Mouse (Mus musculus) stomach, embryonic 15.5 days (tissue): ENCODE data around the gene Galnt10. TPM values are rescaled to one million over a fixed set of nuclear protein-coding genes. Genes with fewer than 3 reads are reported as not detected.
A peak's percentile ranks its signal among the peaks of the same experiment; 100 is the strongest.

ENCODE experiments used
- ATAC-seq: fragments of 200-750 bp; cut with Nextera tagmentation; 2 replicates; pipeline ENCODE4 v1.8.0; 2017; ENCODE audit warnings: low read depth, moderate number of reproducible peaks, moderate TSS enrichment; ENCODE audit not compliant: insufficient read depth, low FRiP score
- H3K27ac ChIP-seq: fragments of 300-500 bp; sonication (generic); 2 replicates; pipeline ENCODE4 v1.5.1; 2015; ENCODE audit warnings: mild to moderate bottlenecking, inconsistent platforms
- H3K27me3 ChIP-seq: fragments of 300-500 bp; sonication (generic); replicated peaks from 2 replicates; pipeline ENCODE4 v1.6.1; 2015; ENCODE audit warnings: inconsistent platforms
- H3K36me3 ChIP-seq: fragments of 300-500 bp; sonication (generic); 2 replicates; pipeline ENCODE4 v1.6.1; 2015; ENCODE audit warnings: inconsistent platforms
- H3K4me1 ChIP-seq: fragments of 300-500 bp; sonication (generic); 2 replicates; pipeline ENCODE4 v1.6.1; 2015; ENCODE audit warnings: inconsistent platforms
- H3K4me2 ChIP-seq: fragments of 300-500 bp; sonication (generic); 2 replicates; pipeline ENCODE4 v1.6.1; 2015; ENCODE audit warnings: mild to moderate bottlenecking, inconsistent platforms
- H3K4me3 ChIP-seq: fragments of 300-500 bp; sonication (generic); replicated peaks from 2 replicates; pipeline ENCODE4 v1.5.1; 2015; ENCODE audit warnings: inconsistent platforms
- H3K9ac ChIP-seq: fragments of 300-500 bp; sonication (generic); 2 replicates; pipeline ENCODE4 v1.6.1; 2015; ENCODE audit warnings: inconsistent platforms
- H3K9me3 ChIP-seq: fragments of 300-500 bp; sonication (generic); 2 replicates; pipeline ENCODE4 v1.6.1; 2016; ENCODE audit warnings: inconsistent platforms
- WGBS: fragments of 180-500 bp; shearing (Covaris S2); methylation state at CpG from one replicate; pipeline ENCODE4 v1.1.7; 2015; 5-methylcytosine and 5-hydroxymethylcytosine counted together
- polyA plus RNA-seq: library from polyadenylated mRNA; unstranded; fragments of >200 nt; fragmentation: Nextera tagmentation; extraction: Ambion mirVana; gene quantifications from 2 replicates; pipeline ENCODE4 v1.2.1, GENCODE M21; 2015

Galnt10 gene
- polyA plus RNA-seq, 1 experiment from 2014 or later, result 19.8 TPM

- Histone ChIP-seq H3K27me3 (no peaks in the 10 kb centered on the region; the same call in 1 of the 2 replicates), H3K27ac (no peak overlapping the region), H3K9ac (no peak overlapping the region), H3K9me3 (no peaks in the 10 kb centered on the region), H3K4me2 (no peak overlapping the region), H3K36me3 (no peaks in the 10 kb centered on the region), H3K4me1 (no peaks in the 10 kb centered on the region), H3K4me3 (no peak overlapping the region)
- 32% methylated on average over 15 of the region's 15 CpGs for whole genome bisulfite sequencing
- no peak for ATAC-seq
Measured at GRCm38 (mm10) chr11:57617526-57618264, 27.5 kb upstream of the Galnt10 start.

- Histone ChIP-seq H3K36me3 (no peaks in the 10 kb centered on the region), H3K9me3 (no peaks in the 10 kb centered on the region), H3K9ac (no peak overlapping the region), H3K4me1 (no peaks in the 10 kb centered on the region), H3K27ac (no peak overlapping the region), H3K4me2 (no peak overlapping the region), H3K27me3 (no peaks in the 10 kb centered on the region; the same call in 1 of the 2 replicates), H3K4me3 (no peak overlapping the region)
- no peak for ATAC-seq
- WGBS, result 77% methylated on average over 3 of the region's 3 CpGs
Measured at GRCm38 (mm10) chr11:57621472-57621871, 23.8 kb upstream of the Galnt10 start.

- Histone ChIP-seq H3K4me1 (no peaks in the 10 kb centered on the region), H3K9me3 (no peaks in the 10 kb centered on the region), H3K27ac (no peak overlapping the region), H3K4me3 (no peak overlapping the region), H3K36me3 (no peaks in the 10 kb centered on the region), H3K9ac (no peak overlapping the region), H3K4me2 (no peak overlapping the region), H3K27me3 (no peaks in the 10 kb centered on the region; the same call in 1 of the 2 replicates)
- ATAC-seq, result no peak
Measured at GRCm38 (mm10) chr11:57621876-57622275, 23.4 kb upstream of the Galnt10 start.

- no peaks in the 10 kb centered on the region for H3K9me3 ChIP-seq
- H3K9ac ChIP-seq, result no peak overlapping the region
Measured at GRCm38 (mm10) chr11:57624490-57624893, 20.8 kb upstream of the Galnt10 start.

GRCm38 (mm10) chr11:57625465-57625864 lies 19.8 kb upstream of the Galnt10 start:
- Histone ChIP-seq H3K4me3 (no peak overlapping the region), H3K27me3 (no peaks in the 10 kb centered on the region), H3K4me2 (no peak overlapping the region), H3K9me3 (no peaks in the 10 kb centered on the region), H3K36me3 (no peaks in the 10 kb centered on the region), H3K9ac (no peak overlapping the region), H3K27ac (no peak overlapping the region), H3K4me1 (0 out of 2 replicates have a peak, but pooled peaks cover 3% of the 10 kb centered on the region)
- ATAC-seq, result no peak

More at GRCm38 (mm10) chr11:57624490-57624893, 20.8 kb upstream of the Galnt10 start:
- no peaks in the 10 kb centered on the region for H3K27me3 ChIP-seq
- no peak overlapping the region for H3K4me3 ChIP-seq
- peak; percentile 86 for ATAC-seq
- no peaks in the 10 kb centered on the region for H3K36me3 ChIP-seq
- H3K4me1 ChIP-seq, result 0 out of 2 replicates have a peak, but pooled peaks cover 3% of the 10 kb centered on the region
- 54% methylated on average over 5 of the region's 5 CpGs for WGBS
- H3K27ac ChIP-seq, result no peak overlapping the region
- H3K4me2 ChIP-seq, result no peak overlapping the region

GRCm38 (mm10) chr11:57627086-57627735 lies 18.0 kb upstream of the Galnt10 start:
- ATAC-seq, result 0 out of 2 replicates have a peak, but pooled peaks have one; percentile 18

GRCm38 (mm10) chr11:57631805-57632485 lies 13.3 kb upstream of the Galnt10 start:
- Histone ChIP-seq H3K9ac (no peak overlapping the region), H3K9me3 (no peaks in the 10 kb centered on the region), H3K27ac (no peak overlapping the region), H3K4me2 (no peak overlapping the region), H3K36me3 (no peaks in the 10 kb centered on the region), H3K4me1 (peaks cover 8% of the 10 kb centered on the region; the same call in 1 of the 2 replicates), H3K27me3 (0 out of 2 replicates have a peak, but pooled peaks cover 2% of the 10 kb centered on the region), H3K4me3 (no peak overlapping the region)
- WGBS, result 73% methylated on average over 7 of the region's 7 CpGs
- 0 out of 2 replicates have a peak, but pooled peaks have one; percentile 7 for ATAC-seq

More at GRCm38 (mm10) chr11:57627086-57627735, 18.0 kb upstream of the Galnt10 start:
- Histone ChIP-seq H3K4me1 (peaks cover 8% of the 10 kb centered on the region; the same call in 1 of the 2 replicates), H3K36me3 (no peaks in the 10 kb centered on the region), H3K9me3 (no peaks in the 10 kb centered on the region), H3K27ac (no peak overlapping the region), H3K4me3 (no peak overlapping the region), H3K27me3 (no peaks in the 10 kb centered on the region), H3K9ac (no peak overlapping the region), H3K4me2 (no peak overlapping the region)
- WGBS, result 44% methylated on average over 9 of the region's 9 CpGs

- Histone ChIP-seq H3K4me1 (peaks cover 5% of the 10 kb centered on the region; the same call in 1 of the 2 replicates), H3K27me3 (0 out of 2 replicates have a peak, but pooled peaks cover 2% of the 10 kb centered on the region), H3K4me3 (no peak overlapping the region), H3K9ac (no peak overlapping the region), H3K9me3 (no peaks in the 10 kb centered on the region), H3K36me3 (no peaks in the 10 kb centered on the region), H3K27ac (no peak overlapping the region), H3K4me2 (no peak overlapping the region)
- 98% methylated on average over 2 of the region's 2 CpGs for WGBS
- no peak for ATAC-seq
Measured at GRCm38 (mm10) chr11:57633006-57633405, 12.2 kb upstream of the Galnt10 start.

- H3K9ac ChIP-seq, result no peak overlapping the region
- H3K36me3 ChIP-seq, result no peaks in the 10 kb centered on the region
- 0 out of 2 replicates have a peak, but pooled peaks cover 2% of the 10 kb centered on the region for H3K27me3 ChIP-seq
- peaks cover 5% of the 10 kb centered on the region; the same call in 1 of the 2 replicates for H3K4me1 ChIP-seq
- no peak for ATAC-seq
- H3K4me3 ChIP-seq, result no peak overlapping the region
- no peak overlapping the region for H3K27ac ChIP-seq
- no peak overlapping the region for H3K4me2 ChIP-seq
- no peaks in the 10 kb centered on the region for H3K9me3 ChIP-seq
- 56% methylated on average over 6 of the region's 6 CpGs for WGBS
Measured at GRCm38 (mm10) chr11:57633975-57634585, 11.2 kb upstream of the Galnt10 start.

GRCm38 (mm10) chr11:57635148-57635547 lies 10.1 kb upstream of the Galnt10 start:
- Histone ChIP-seq H3K27me3 (0 out of 2 replicates have a peak, but pooled peaks cover 2% of the 10 kb centered on the region), H3K4me2 (no peak overlapping the region), H3K4me3 (no peak overlapping the region), H3K9ac (no peak overlapping the region), H3K4me1 (peaks cover 5% of the 10 kb centered on the region; the same call in 1 of the 2 replicates), H3K27ac (no peak overlapping the region), H3K9me3 (no peaks in the 10 kb centered on the region), H3K36me3 (no peaks in the 10 kb centered on the region)
- ATAC-seq, result no peak
- 22% methylated on average over 9 of the region's 9 CpGs for WGBS

- no peak overlapping the region for H3K9ac ChIP-seq
- H3K27me3 ChIP-seq, result no peaks in the 10 kb centered on the region
- H3K4me3 ChIP-seq, result peak overlapping the region; percentile 67; the same call in 1 of the 2 replicates
- peaks cover 9% of the 10 kb centered on the region; the same call in 1 of the 2 replicates for H3K4me1 ChIP-seq
- peak overlapping the region; percentile 96 for H3K4me2 ChIP-seq
- no peaks in the 10 kb centered on the region for H3K9me3 ChIP-seq
- 55% methylated on average over 2 of the region's 2 CpGs for WGBS
- ATAC-seq, result no peak
- no peaks in the 10 kb centered on the region for H3K36me3 ChIP-seq
- no peak overlapping the region for H3K27ac ChIP-seq
Measured at GRCm38 (mm10) chr11:57643691-57644090, 1.6 kb upstream of the Galnt10 start.
